Mouse (Mus musculus): ENCODE data around the gene Arhgef6.

Arhgef6 gene

DNA sequence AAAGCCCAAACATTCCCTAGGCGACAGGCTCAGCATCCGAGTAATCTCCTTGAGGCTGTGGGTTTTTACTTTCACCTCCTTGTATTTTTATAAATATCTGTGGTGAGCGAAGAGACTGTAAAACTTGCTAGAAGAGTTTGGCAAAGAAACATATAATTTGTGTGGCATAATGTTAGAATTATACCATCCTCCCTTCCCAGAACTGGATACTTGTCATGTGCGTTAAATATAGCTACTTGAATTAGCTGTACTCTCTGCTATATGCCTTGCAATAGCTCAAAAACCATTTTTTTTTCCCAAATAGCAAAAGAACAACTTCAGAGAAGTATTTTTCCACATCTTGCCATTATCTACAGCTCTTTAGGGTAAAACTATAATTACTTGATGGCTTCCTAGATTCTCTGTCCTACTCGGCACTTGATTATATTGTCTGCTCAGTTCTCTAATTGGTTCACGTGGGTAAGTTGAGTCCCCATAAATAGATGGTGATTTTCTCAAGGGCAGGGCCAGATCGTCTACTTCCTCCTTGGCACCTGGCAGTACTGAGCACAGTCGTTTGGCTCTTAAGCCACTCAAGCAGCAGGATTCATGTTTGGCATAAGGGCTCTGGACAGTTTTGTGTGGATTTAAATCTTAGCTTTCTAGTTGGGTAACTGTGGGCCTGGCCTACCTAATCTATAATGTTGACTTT, 35.2 kb downstream of the Arhgef6 start:
- DNase-seq (ENCODE audit: extremely low spot score, low read depth, low spot score) = no peak

DNA sequence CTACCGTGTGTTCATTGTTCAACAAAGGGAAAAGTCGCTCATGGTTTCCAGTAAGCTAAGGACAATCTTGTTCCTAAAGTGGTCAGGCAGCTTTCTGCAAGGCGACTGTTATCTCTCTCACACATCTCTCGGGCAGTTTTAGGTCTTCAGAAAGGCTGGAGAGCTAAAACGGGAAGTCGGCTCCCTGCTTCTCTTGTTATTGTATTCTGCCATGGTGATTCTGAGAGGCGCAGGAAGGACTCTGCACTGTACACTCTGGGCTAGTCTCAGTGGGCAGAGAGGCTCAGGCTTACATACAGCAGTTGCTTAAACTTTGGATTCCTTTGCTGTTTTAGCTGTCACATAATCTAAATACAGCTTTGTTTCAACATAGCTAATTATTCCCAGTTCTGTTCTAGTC, 39.6 kb downstream of the Arhgef6 start:
- no peak for DNase-seq (ENCODE audit: extremely low spot score, low read depth, low spot score)

DNA sequence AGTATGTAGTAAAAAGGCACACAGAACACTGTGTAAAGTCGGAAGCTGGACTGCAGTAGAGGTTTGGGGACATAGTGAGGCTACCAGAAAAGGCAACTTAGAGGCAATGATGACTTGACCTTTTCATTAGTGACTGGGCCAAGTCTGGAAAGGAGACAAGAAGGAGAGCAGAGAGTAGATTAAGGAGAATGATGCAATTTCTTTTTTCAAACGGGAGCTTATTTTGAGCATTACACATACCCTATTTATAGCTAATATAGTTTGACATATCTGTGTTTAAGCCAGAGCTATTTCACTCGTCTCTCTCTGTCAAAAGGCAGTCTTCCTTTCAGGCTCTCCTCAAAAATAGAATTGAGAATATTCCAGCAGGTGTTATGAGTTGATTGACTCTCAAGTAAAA, 50.1 kb downstream of the Arhgef6 start:
- DNase-seq (ENCODE audit: extremely low spot score, low read depth, low spot score) = no peak

DNA sequence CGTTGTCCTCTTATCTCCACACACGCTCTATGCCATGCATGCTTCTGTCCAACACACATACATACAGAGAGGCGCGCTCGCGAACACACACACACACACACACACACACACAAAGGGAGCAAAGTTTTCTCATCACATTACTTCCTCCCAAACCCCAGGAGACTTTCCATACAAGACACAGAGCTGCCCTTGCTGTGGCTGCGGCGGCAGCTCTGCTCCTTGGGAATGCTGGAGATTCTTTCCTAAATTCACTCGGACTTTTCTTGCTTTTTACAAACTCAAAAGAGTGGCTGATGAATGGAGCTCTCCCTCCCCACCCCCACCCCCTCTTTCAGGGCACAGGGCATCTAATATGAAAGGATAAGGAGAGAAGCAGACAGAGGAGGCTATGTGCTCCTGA, 52.2 kb downstream of the Arhgef6 start:
- no peak for DNase-seq (ENCODE audit: extremely low spot score, low read depth, low spot score)

DNA sequence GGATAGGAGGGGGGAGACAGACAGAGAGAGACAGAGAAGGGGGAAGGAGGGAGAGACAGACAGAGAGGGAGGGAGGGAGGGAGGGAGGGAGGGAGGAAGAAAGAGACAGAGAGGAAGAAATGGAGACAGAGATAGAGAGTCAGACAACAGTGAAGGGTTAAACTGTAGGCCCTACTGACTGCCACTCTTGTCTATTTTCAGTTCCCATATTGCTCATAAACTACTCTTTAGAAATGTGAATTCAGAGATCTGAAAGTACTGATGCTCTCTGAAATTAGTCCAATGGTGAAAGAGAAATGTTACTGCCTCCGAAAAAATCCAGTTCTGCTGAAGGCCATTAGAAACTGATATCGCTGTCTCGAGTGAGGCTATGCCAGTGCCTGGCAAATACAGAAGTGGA, 56.3 kb downstream of the Arhgef6 start:
- DNase-seq (ENCODE audit: extremely low spot score, low read depth, low spot score) = no peak

DNA sequence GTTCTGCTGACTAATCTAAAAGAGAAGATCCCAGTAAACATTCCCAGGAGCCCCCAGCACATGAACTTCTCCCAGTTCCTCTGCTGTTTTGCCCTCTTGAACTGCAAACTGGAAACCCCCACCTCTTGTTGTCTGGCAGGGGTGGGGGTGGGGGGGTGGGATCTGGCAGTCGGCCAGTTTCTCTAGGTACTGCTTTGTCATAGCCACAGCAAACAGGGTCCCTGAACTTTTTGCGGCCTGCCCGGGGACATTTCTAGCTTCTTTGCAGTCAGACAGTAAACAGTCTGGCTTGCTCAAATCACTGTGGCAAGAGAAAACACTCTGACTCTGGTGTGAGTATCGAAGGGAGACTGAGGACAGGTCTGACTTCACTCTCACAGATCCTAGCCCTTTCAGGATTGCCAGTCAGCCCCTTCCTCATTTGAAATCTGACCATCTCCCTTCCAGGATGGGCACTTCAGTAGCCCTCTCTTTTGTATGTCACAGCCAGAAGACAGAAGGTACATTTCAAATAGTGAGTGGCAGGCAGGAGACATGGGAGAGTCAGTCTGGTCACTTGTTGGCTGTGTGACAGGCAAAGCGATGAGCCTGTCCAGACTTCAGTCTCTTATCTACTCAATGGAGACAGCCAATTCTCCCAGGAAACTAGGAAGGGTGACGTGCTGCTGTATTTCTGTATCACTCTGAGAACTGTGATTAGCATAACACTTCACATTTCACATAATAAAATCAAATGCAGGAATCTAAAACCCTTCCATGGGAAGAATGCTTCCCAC, 60.8 kb downstream of the Arhgef6 start:
- DNase-seq (ENCODE audit: extremely low spot score, low read depth, low spot score) = no peak

DNA sequence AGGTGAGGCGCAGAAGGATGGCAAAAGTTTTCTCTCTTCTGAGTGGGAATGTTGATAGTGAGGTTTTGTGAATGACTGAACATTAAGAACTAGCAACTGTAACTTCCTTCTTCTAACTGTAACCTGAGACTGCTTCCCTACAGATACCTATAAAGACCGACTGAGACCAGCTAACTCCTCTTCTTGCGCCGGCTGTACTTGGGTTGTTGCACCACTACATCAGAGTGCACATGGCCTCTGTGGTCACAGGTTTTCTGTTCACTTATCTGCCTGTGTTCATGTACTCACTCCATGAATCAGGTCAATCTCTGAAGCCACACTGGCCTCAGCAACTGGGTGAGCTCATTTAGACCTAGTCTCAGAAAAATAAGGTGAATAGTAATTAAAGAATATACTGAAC, 75.0 kb downstream of the Arhgef6 start:
- no peak for DNase-seq (ENCODE audit: extremely low spot score, low read depth, low spot score)

DNA sequence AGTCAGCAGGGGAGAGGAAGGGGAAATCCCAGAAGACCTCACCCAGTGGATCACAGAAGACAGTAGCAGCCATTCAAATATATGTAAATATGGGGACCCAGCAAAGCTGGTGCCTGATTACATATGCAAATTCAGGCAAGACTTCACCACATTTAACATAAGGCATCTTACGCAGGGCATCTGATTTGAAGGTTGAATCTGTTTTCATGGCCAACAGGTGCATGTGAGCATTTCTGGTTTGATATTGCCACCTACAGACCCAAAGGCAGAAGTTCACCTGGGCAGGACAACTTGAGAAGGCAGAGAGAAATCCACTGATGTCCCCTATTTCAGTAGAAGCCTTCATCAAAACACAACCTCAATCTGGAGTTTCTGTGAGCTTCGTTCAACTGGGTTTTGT, 77.8 kb downstream of the Arhgef6 start:
- DNase-seq (ENCODE audit: extremely low spot score, low read depth, low spot score) = no peak

DNA sequence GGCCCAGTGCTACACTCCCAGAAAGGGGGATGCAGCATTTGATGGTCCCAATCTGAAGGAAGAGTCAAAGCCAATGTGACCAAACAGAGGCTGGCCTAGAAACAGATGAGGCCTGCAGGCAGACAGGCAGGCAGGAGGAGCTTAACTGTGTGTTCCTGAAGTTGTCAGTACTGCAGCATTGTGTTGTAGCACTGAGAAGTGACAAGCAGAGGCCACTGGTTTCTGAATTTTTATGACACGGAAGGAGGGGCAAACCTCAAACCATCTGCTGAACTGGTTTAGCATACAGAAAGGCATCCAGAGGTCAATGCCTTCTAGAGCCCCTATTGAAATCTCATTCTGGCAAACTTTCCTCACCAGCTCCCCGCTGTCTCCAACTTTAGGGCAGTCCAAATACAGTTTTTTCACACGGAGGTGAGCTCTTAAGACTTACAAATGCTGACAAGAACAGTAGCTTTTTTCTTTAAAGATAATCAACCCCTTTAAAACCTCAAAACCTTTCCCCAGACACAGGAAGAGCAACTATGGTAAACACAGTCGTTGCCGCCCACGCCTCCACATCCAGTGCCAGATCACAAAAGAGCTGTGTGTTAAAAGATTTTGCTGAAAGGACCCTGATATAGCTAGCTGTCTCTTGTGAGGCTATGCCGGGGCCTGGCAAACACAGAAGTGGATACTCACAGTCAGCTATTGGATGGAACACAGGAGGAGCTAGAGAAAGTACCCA, 85.0 kb downstream of the Arhgef6 start:
- no peak for DNase-seq (ENCODE audit: extremely low spot score, low read depth, low spot score)

DNA sequence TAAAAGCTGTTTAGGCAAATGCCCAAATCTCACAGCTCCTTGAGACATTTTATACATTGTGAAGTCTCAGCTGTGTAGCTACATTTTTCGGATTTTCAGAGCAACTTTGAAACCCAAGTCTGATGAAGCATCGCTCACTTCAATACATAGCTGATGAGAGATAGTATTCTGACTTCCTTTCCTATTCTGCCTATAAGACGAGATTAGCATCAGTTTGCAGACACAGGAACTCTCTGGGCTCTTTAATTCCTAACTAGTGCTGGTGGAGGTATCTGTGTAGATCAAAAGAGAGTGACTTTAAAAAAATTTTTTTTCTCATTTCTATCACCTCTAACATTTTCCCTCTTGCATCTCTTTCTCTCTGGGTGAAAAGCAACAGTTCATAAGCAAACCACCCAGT, 100.0 kb downstream of the Arhgef6 start:
- no peak for DNase-seq (ENCODE audit: extremely low spot score, low read depth, low spot score)

DNA sequence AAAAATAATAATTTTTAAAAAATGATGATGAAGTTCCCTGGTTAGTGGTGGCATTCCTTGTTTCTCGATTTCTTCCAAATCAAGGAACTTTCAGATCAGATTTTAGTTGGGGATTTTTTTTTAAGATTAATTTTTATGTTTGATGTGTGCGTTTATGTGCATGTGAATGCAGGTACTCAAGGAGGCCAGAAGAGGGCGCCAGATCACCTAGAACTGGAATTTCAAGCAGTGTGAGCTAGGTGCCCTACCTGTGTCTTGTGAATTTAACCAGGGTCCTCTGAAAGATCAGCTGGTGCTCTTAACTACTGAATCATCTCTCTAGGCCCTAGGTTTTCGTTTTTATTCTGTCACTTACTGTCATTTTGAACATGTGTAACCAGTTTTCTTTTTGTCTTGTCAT, 102.5 kb downstream of the Arhgef6 start:
- no peak for DNase-seq (ENCODE audit: extremely low spot score, low read depth, low spot score)

DNA sequence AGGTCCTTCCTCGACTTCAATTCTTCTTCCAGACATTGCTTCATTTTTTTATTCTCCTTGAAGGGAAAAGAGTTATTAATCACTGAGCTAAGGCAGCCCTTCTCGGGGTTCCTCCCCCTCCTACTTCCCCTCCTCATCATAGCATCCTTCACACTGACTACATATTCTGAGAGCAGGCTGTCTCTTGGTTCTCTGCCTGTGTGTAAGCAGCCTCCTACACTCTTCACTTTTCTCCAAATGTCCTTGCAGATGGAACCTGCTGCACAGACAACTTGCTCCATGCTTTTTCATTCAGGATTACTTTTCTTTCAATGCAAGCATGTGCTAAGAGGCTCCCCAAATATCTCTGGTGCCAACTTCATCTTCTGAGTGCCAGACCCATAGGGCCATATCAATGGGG, 104.9 kb downstream of the Arhgef6 start:
- DNase-seq (ENCODE audit: extremely low spot score, low read depth, low spot score) = no peak

DNA sequence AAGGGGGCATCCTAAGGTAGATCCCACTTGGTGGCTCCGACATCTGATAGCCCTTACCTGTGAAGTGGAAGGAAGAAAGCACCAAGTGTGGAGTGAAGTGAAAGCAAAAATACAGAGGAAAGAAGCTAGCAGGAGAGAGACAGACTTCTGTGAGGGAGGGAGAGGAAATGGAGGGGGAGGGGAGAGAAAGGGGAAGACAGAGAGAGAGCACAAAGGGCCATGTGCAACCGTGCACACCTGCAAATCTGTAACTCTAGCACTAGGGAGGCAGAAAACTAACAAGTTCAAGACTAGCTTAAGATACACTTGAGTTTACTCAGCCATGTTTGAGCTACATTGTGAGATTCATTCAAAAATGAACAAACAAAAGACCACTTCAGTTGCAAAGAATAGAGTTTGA, 110.4 kb downstream of the Arhgef6 start:
- DNase-seq (ENCODE audit: extremely low spot score, low read depth, low spot score) = no peak

DNA sequence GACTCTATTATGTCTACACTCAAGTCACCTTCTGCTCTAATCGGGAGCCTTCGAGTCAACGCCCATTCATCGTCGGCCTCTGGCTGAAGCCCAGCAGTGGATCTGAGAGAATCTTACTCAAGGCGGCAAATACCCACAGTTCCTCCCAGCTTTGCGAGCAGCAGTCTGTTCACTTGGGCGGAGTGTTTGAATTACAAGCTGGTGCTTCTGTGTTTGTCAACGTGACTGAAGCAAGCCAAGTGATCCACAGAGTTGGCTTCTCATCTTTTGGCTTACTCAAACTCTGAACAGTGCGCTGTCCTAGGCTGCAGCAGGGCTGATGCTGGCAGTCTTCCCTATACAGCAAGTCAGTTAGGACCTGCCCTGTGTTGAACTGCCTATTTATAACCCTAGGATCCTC, 115.2 kb downstream of the Arhgef6 start:
- no peak for DNase-seq (ENCODE audit: extremely low spot score, low read depth, low spot score)

DNA sequence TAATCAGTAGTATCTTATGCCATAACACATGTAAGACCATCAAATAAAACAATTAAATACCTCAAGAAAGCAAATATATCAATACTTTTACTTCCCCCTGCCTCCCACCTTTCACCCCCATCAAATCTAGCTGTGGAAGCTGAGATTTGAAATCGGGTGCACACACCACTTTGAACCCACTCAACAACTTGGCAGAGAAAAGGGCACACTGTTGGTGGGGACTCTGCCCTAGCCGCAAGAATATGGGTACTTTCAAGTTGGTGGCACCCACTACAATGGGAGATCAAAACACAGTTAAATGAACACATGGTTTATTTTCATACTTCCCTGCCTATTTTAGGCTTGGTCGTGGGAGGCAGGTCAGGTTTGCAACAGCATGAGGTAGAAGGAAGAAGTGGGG, 116.6 kb downstream of the Arhgef6 start:
- no peak for DNase-seq (ENCODE audit: extremely low spot score, low read depth, low spot score)

DNA sequence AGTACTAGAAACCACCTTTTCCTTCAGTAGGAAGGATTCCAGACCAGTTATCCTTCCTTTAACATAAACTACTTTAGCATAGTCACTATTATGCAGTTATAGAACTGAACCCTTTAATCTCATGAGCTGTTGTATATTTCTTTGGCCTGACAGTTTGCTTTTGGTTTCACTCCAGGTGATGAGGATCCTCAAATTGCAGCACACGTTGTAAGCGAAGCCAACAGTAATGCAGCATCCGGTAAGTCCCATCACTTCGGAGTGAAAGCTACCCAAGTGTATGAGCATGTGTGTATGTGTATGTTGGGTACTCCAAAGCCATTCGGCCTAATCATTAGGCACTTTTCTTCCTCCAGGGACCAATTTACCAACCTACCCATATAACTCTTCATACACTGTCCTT, 119.0 kb downstream of the Arhgef6 start:
- DNase-seq (ENCODE audit: extremely low spot score, low read depth, low spot score) = no peak

DNA sequence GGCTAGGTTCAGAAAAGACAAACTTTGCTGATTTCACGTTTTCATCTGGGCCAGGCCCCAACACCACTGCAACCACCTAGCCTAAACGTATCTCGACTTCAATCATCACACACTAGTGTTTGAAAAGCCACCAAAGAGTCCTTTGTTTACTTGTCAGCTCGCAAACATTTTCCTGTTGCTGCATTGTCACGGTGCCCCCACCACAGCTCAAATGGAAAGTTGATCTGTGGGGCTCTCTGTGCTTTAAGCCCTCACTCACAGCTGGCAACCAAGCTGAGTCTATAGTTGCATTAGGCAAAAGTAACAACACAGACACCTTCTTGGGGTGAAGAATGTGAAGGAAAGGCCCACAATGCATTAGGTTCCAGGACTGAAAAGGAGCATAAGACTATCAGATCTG, 122.3 kb downstream of the Arhgef6 start:
- DNase-seq (ENCODE audit: extremely low spot score, low read depth, low spot score) = no peak

DNA sequence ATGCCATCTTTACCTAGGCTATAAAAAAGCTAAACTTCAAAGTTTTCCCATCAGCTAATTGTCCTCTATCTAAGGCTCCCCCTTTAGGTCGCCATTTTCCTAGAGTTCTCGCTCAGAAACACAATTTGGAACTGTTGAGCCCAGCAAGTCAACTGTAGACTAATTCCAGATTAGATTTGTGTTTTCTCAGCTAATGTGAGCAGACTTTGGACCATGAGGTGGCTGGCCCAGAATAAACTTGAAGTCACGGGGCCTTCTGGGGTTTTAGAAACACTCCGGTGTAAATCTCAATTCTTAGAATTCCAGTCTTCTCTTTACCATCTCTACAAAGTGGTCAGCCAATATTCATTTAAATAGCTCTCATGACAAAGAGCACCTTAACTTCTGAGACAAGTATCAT, 123.0 kb downstream of the Arhgef6 start:
- DNase-seq (ENCODE audit: extremely low spot score, low read depth, low spot score) = no peak

DNA sequence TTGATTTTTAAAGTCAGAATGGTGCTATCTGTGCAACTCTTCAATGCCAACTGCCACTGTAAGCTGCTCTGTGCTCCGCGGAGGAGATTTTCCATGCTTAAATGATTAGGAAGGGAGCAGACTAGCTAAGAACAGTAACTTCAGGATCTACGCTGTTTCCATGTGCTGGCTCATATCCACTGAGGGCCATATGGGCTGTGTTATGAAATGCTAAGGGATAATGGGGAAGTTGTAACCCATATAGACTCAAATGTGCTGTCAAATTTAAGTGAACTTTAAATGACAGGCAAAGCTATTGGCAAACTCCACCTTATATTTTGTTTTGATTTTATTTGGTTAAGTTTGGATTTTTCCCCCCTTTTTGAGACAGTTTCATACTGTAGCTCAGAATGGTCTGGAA, 125.7 kb downstream of the Arhgef6 start:
- no peak for DNase-seq (ENCODE audit: extremely low spot score, low read depth, low spot score)

DNA sequence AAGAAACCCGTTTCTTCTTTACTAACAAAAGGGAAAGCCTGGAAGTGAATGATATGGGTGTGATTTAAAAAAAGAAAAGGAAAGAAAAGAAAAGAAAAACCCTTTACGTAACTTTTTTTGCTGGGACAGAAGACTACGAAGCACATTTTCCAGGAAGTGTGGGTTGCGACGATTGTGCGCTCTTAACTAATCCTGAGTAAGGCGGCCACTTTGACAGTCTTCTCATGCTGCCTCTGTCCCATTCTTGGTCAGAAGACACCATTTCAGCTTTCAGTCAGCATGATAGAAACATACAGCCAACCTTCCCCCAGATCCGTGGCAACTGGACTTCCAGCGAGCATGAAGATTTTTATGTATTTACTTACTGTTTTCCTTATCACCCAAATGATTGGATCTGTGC, 126.7 kb downstream of the Arhgef6 start, which contains the start of gene Cd40lg:
TSS of gene Cd40lg (plus strand) at position 268 of the 400 bp plus-strand sequence.
- DNase-seq (ENCODE audit: extremely low spot score, low read depth, low spot score) = no peak

DNA sequence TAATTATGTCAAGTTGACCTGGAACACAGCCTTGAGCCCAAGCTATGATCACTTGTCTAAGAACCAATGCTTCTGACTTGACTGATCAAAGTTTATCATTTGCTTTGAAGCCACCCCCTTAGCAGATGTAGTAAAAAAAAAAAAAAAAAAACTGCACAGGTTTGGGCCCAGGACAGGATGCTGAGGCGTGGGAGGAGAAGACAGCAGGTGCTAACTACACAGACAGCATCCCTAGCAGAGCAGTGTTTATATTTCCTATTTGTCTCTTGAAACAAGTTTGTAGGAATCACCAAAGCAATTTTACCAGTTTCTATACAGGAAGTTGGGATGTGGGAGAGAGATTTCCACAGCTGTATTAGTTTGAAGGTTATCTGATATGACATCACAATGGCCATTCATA, 127.9 kb downstream of the Arhgef6 start:
- no peak for DNase-seq (ENCODE audit: extremely low spot score, low read depth, low spot score)

DNA sequence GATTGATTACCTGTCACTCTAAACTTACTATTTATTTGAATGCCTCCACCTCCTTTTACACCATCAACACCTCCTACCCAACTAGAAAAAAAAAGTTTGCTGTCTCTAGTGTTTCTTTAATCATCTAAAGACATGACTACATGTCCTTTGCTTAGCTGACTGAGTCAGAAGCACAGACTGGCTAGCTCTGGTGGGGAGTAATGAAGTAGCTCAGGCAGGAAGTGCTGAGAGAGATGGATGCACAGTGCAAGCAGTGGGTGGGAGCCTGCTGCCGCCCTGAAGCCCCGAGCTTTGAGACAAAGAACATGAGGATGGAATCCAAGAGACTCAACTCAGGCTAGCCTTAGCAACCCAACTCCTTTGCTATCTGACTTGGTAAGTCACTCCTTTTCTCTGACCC, 138.1 kb downstream of the Arhgef6 start:
- no peak for DNase-seq (ENCODE audit: extremely low spot score, low read depth, low spot score)
